Mouse (Mus musculus): ENCODE measurements around the gene Krt222.

The Krt222 gene

GRCm38 (mm10) chr11:99231049-99231816 lies 12.7 kb downstream of the Krt222 start:
- no peak for DNase-seq

DNA sequence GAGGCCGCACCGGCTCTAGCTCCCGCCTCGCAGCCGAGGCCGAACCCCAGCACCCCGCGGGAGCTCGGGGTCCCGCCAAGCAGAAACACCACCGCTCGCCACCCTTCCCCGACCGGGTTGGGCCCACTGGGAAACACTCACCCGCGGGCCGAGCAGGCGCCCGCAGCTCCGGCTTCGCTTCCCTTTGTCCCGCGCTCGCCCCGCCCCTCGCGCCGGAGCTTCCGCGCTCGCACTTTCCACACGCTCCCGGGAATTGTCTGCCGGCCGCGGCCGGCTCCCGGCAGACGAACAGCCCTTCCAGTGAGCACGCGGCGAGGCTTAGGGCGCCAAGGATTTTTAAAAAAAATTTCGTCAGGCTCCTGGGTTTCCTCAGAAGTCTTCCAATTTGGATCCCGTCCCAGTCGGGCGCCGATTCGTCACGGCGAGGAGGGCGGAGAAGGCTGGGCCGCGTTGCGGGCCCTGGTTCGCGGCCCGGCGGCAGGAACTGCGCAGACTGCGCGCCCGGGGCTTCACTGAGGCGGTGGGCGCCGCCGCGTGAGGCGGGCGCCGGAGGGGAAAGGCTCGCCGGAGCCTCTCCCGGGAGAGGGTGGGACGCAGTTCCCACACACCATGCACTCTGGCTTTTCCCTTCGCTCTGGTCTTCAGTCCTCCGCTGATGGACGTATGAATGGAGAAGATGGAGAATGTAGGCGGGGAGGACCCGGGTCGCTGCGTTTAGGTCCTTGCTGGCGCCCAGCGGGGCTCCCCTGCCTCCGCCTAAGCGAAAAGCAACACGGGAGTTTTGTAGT lies 13.4 kb downstream of the Krt222 start, which contains the start of gene Smarce1:
Gene Smarce1, minus strand, starts transcription at position 757 of the 788 bp plus-strand sequence.
- DNase-seq = peak; percentile 79

GRCm38 (mm10) chr11:99229641-99230260 lies 14.1 kb downstream of the Krt222 start:
- DNase-seq = no peak

DNA sequence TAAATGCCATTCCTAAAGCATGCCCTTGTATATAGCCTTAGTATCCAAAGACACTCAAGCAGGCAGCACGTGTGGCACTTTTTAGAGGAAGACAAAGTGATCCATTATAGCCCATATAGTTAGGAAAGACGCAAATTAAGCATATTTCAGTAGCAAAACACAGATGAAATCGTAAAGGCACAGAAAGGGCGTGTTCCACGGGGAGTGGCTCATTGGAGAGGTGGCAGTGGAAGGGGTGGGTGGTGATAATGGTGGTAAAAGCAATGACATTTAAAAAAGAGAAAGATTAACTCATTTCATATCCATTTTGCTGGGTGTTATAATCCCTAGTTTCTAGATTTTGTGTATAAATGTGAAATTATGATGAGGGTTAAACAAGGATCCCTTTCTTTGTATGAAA lies 17.6 kb downstream of the Krt222 start:
- no peak for DNase-seq

DNA sequence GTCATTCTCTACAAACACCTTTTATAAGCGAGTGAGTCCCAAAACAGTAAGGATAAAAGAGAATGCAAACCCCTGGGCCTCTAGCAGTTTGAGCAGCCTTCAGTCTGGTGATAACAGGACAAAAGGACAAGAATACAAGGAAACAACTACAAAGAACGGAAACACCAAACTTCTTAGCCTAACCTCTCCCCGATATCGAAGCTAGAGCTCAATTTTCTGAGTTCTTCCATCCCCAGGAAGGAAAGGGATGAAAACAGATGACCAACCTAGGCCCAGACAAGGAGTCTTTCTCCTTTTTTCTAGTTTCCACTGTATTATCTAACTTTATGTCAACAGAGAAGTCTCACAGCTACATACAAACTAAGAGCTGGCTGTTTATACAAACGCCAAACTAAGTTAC lies 20.6 kb downstream of the Krt222 start:
- DNase-seq = no peak

DNA sequence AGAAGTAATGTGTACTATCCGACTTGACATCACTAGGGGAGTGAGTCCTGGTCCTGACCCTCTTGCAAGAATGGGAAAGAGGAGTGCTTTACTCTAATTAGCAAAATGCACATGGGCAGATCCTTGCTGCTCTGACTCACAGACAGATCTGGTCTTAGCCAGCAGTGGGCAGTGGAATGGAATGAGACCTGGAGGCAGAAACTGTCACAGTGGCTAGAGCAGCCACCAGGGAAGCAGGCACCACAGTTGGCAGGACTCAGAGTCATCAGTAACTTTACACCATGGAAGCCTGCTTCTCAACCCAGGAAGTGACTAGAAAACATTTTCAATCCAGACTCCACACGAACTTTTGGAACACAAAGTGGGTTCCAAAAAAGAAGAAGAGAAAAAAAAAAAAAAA lies 22.1 kb downstream of the Krt222 start:
- DNase-seq = no peak

- DNase-seq = no peak
These were observed 26.5 kb downstream of the Krt222 start for GRCm38 (mm10) chr11:99217248-99217986.

- DNase-seq = no peak
These were observed 27.7 kb downstream of the Krt222 start for GRCm38 (mm10) chr11:99216181-99216580.

DNA sequence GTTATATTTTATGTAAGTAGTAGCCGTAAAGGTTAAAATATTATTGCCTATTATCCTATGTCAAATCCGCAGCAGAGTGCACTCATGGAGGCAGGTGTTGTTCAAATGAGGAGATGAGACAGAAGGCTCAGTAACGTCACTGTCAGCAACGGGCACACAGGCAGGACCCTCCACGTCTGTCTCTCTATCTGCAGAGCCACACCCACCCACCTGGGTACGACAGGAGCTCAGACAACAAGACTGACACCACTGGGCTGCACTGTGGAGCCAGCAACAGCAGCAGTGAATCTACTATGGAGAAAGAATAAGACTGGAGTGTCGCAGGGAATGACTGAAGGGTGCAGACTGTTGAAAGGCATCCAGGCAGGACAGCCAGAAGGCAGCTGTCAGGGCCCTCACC lies 31.2 kb downstream of the Krt222 start:
- no peak for DNase-seq

GRCm38 (mm10) chr11:99211964-99212363 lies 31.9 kb downstream of the Krt222 start:
- no peak for DNase-seq

DNA sequence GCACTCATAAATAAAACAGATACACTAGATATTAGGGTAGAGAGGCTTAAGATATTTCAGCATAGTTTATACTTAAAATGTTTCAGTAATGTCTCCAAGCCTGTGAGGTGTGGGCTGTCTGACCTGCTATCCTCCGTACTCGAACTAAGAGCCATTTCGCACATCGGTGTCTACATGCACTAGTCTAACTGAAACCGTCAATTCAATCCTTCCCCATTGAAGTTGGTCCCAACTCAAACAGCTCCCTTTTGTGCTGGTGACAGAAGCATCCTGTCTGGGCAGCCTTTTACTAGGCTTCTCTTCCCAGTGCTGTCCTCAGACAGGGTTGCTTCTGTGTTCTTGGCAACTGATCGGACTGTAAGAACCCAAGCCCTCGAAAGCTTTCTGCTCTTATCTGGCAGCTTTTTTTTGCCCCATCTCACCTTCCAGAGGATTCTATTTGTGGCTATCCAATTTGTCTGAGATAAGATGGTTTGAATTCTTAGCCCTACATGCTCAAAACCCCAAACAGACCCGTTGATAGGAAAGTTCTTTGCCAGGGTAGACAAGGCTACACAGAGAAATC lies 35.7 kb downstream of the Krt222 start:
- DNase-seq = no peak

GRCm38 (mm10) chr11:99207449-99207848 lies 36.4 kb downstream of the Krt222 start:
- no peak for DNase-seq

DNA sequence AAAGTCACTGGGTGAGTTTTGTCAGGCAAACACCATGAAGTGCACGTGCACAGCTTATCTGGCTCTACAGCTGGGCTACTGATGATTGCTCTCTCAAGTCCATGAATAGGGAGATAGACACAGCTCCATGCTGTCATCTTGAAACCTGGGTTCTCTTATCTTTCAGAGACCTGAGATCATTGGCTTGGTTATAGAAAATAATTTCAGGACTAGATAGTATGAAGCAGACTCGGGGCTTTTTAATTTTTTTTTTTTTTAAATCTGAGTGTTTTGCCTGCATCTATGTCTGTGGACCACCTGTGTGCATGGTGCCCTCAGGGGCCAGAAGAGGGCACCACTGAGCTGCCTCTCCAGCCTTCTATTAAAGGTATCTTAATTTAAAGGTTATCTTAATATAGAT lies 36.9 kb downstream of the Krt222 start:
- DNase-seq = no peak

GRCm38 (mm10) chr11:99189154-99189582 lies 54.7 kb downstream of the Krt222 start:
- DNase-seq = peak; percentile 59

DNA sequence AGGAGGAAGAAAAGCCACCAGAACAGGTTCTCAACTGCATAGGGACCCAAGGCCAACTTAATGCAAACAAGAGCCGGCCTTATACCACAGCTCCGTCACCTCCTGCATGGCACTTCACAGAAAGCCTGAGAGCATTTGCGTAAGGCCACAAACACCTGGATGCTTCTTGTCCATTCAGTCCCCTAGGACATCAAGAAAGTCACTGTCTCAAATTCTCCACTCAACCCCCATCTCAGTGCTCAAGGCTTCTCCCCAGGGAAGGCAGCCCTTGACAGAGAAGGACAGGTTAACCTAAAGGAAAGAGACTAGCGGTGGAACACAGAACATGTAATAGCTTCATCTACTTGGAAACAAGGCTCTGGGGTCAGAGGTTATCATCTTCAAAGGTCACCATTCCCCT lies 56.5 kb downstream of the Krt222 start:
- no peak for DNase-seq

GRCm38 (mm10) chr11:99186836-99187235 lies 57.0 kb downstream of the Krt222 start:
- DNase-seq = no peak
